Mouse (Mus musculus) mouse embryonic stem cell (cell line): ENCODE results near the gene Spata17.

Experiments used
- in situ Hi-C, 2 experiments: fragments of 300-500 bp; cut with MboI; formaldehyde crosslinking; loops; 1 replicate in 1 of 2; 3 replicates in 1 of 2; pipeline ENCODE4 v1.14.3; 2019 to 2020; ENCODE audit warnings: low sequenced_read_pairs in 2 of 2, low pct_unique_long_range_greater_than_20kb in 1 of 2, mixed read lengths in 1 of 2; ENCODE audit not compliant: unreplicated experiment in 1 of 2

The Spata17 gene

GRCm38 (mm10) chr1:187102130-187102529 is 113.1 kb downstream of the Spata17 start:
- in situ Hi-C loops, result no loop called here

GRCm38 (mm10) chr1:187101202-187101601 is 114.1 kb downstream of the Spata17 start:
- in situ Hi-C loops, result no loop called here

- in situ Hi-C loops, result no loop called here
These were observed 114.6 kb downstream of the Spata17 start for GRCm38 (mm10) chr1:187100624-187101023.

- in situ Hi-C loops, result no loop called here
These were observed 117.0 kb downstream of the Spata17 start for GRCm38 (mm10) chr1:187098285-187098684.

- in situ Hi-C loops, result no loop called here
These were observed 122.7 kb downstream of the Spata17 start for GRCm38 (mm10) chr1:187092546-187092945.

- in situ Hi-C loops, result no loop called here
These were observed 126.4 kb downstream of the Spata17 start for GRCm38 (mm10) chr1:187088660-187089395.

- in situ Hi-C loops, result no loop called here
These were observed 129.2 kb downstream of the Spata17 start for GRCm38 (mm10) chr1:187086027-187086426.

- in situ Hi-C loops, result no loop called here
These were observed 137.9 kb downstream of the Spata17 start for GRCm38 (mm10) chr1:187077352-187077751.

- in situ Hi-C loops, result no loop called here
These were observed 138.3 kb downstream of the Spata17 start for GRCm38 (mm10) chr1:187077043-187077334.

GRCm38 (mm10) chr1:187076198-187077042 is 138.8 kb downstream of the Spata17 start:
- in situ Hi-C loops, result no loop called here

- in situ Hi-C loops, result no loop called here
These were observed 155.4 kb downstream of the Spata17 start for GRCm38 (mm10) chr1:187059874-187060273.

- in situ Hi-C loops, result no loop called here
These were observed 160.9 kb downstream of the Spata17 start for GRCm38 (mm10) chr1:187054333-187054732.

GRCm38 (mm10) chr1:187053862-187054261 is 161.4 kb downstream of the Spata17 start:
- in situ Hi-C loops, result no loop called here

- in situ Hi-C loops, result no loop called here
These were observed 162.7 kb downstream of the Spata17 start for GRCm38 (mm10) chr1:187052532-187052931.

- in situ Hi-C loops, result no loop called here
These were observed 164.0 kb downstream of the Spata17 start for GRCm38 (mm10) chr1:187051296-187051695.

GRCm38 (mm10) chr1:187048681-187049288 is 166.5 kb downstream of the Spata17 start:
- in situ Hi-C loops, result no loop called here

- in situ Hi-C loops, result no loop called here
These were observed 170.5 kb downstream of the Spata17 start for GRCm38 (mm10) chr1:187044726-187045125.

- in situ Hi-C loops, result no loop called here
These were observed 175.5 kb downstream of the Spata17 start for GRCm38 (mm10) chr1:187039801-187040200.

GRCm38 (mm10) chr1:187035785-187036184 is 179.5 kb downstream of the Spata17 start:
- in situ Hi-C loops, result no loop called here
